In genomic region chr5:149636075-149636920, GRCm38 (mm10) we compare ENCODE assay signal across 8 mouse cellular contexts. TPM values are rescaled to one million over a fixed set of nuclear protein-coding genes. Genes with fewer than 3 reads are reported as not detected.
A peak's percentile ranks its signal among the peaks of the same experiment; 100 is the strongest.
DNase-seq lines count a peak whose midpoint lies in the region; ATAC-seq and TF ChIP-seq lines count a peak whose summit lies in the region.

Gene Hsph1 (minus strand): TSS chr5:149636376.

- WGBS in forebrain, embryonic 13.5 days = under 1% methylated on average over 56 of the region's 60 CpGs
- under 1% methylated on average over 60 of the region's 60 CpGs for WGBS in large intestine, adult 2 months
- under 1% methylated on average over 59 of the region's 60 CpGs for WGBS in liver, postnatal 0 days (ENCODE audit: insufficient replicate concordance)
- WGBS in neural tube, embryonic 14.5 days = under 1% methylated on average over 56 of the region's 60 CpGs

- H3K9me3 ChIP-seq in ES-Bruce4 (replicated peaks; ENCODE audit: control insufficient read depth, insufficient read depth, low read length, poor library complexity, severe bottlenecking) = no peaks in the 10 kb centered on the region
- H3K9me3 ChIP-seq in forebrain, embryonic 13.5 days (replicated peaks) = no peaks in the 10 kb centered on the region
- no peaks in the 10 kb centered on the region for H3K9me3 ChIP-seq in liver, postnatal 0 days (ENCODE audit: low read length)
- no peaks in the 10 kb centered on the region for H3K9me3 ChIP-seq in neural tube, embryonic 14.5 days (ENCODE audit: control insufficient read depth, low read length)

- no peaks in the 10 kb centered on the region for H3K4me1 ChIP-seq in ES-Bruce4 (ENCODE audit: control insufficient read depth, insufficient read depth, low read length)
- H3K4me1 ChIP-seq in forebrain, embryonic 13.5 days = peaks cover 30% of the 10 kb centered on the region
- H3K4me1 ChIP-seq in liver, postnatal 0 days (ENCODE audit: insufficient read depth) = peaks cover 11% of the 10 kb centered on the region
- H3K4me1 ChIP-seq in neural tube, embryonic 14.5 days (ENCODE audit: control insufficient read depth, insufficient read depth, low read length) = peaks cover 19% of the 10 kb centered on the region; the same call in 1 of the 2 replicates

- H3K27me3 ChIP-seq in ES-Bruce4 (ENCODE audit: control insufficient read depth, insufficient read depth, low read length, poor library complexity, severe bottlenecking) = no peaks in the 10 kb centered on the region
- no peaks in the 10 kb centered on the region for H3K27me3 ChIP-seq in forebrain, embryonic 13.5 days
- H3K27me3 ChIP-seq in liver, postnatal 0 days (ENCODE audit: insufficient read depth, low read length) = no peaks in the 10 kb centered on the region
- no peaks in the 10 kb centered on the region for H3K27me3 ChIP-seq in neural tube, embryonic 14.5 days (ENCODE audit: control insufficient read depth, insufficient read depth, low read length)

- no peak for TF ChIP-seq EP300 in ES-Bruce4 (IDR thresholded peaks at IDR 0.05; ENCODE audit: insufficient read depth, low read depth, low read length)
- TF ChIP-seq EP300 in liver, postnatal 0 days (IDR thresholded peaks at IDR 0.05; ENCODE audit: low read depth) = no peak

- peak within 1 kb of the TSS; percentile 87 for H3K9ac ChIP-seq in ES-Bruce4 (ENCODE audit: low read depth, poor library complexity, severe bottlenecking)
- peak within 1 kb of the TSS; percentile 82 for H3K9ac ChIP-seq in forebrain, embryonic 13.5 days
- H3K9ac ChIP-seq in liver, postnatal 0 days (replicated peaks) = peak within 1 kb of the TSS; percentile 60
- H3K9ac ChIP-seq in neural tube, embryonic 14.5 days (replicated peaks; ENCODE audit: low read depth, low read length) = peak within 1 kb of the TSS; percentile 56

- DNase-seq in heart, postnatal 10 days = peak; percentile 98
- DNase-seq in large intestine, adult 2 months (ENCODE audit: low read depth, low spot score) = peak; percentile 93
- peak; percentile 95 for DNase-seq in liver, postnatal 0 days
- DNase-seq in testis, postnatal 10 days (ENCODE audit: low spot score) = peak; percentile 96

- ATAC-seq in cerebellum, adult (ENCODE audit: insufficient number of reproducible peaks, low FRiP score, low TSS enrichment) = peak; percentile 97
- peak; percentile 98 for ATAC-seq in forebrain, embryonic 13.5 days
- peak; percentile 99 for ATAC-seq in liver, postnatal 0 days
- ATAC-seq in neural tube, embryonic 14.5 days (ENCODE audit: low read depth) = peak; percentile 98

- no peak for TF ChIP-seq CTCF in ES-Bruce4 (IDR thresholded peaks at IDR 0.05; ENCODE audit: low read depth, low read length)
- peak; percentile 37 for TF ChIP-seq CTCF in liver, postnatal 0 days (IDR thresholded peaks at IDR 0.05; ENCODE audit: low read depth)

- intact Hi-C loops in heart, postnatal 10 days (cut with DNase I) = loop anchor here (5.0 kb wide), 1 partner anchor 41 kb away; the partner anchor contains the start of gene B3glct

- H3K27ac ChIP-seq in ES-Bruce4 (ENCODE audit: insufficient read depth, low read length) = 0 out of 2 replicates have a peak within 1 kb of the TSS, but pooled peaks have one; percentile 5
- H3K27ac ChIP-seq in forebrain, embryonic 13.5 days = peak within 1 kb of the TSS; percentile 87
- peak within 1 kb of the TSS; percentile 50 for H3K27ac ChIP-seq in liver, postnatal 0 days (ENCODE audit: low read depth)
- peak within 1 kb of the TSS; percentile 77 for H3K27ac ChIP-seq in neural tube, embryonic 14.5 days (ENCODE audit: low read depth, low read length)

- peak within 1 kb of the TSS; percentile 92 for H3K4me2 ChIP-seq in forebrain, embryonic 13.5 days
- peak within 1 kb of the TSS; percentile 99 for H3K4me2 ChIP-seq in liver, postnatal 0 days (ENCODE audit: low read depth, low read length)
- H3K4me2 ChIP-seq in neural tube, embryonic 14.5 days (ENCODE audit: low read depth, low read length) = peak within 1 kb of the TSS; percentile 58

- TF ChIP-seq POLR2A in ES-Bruce4 (IDR thresholded peaks at IDR 0.05; ENCODE audit: insufficient read depth, low read length) = no peak

- peak within 1 kb of the TSS; percentile 91 for H3K4me3 ChIP-seq in ES-Bruce4 (ENCODE audit: low read depth, low read length)
- peak within 1 kb of the TSS; percentile 74 for H3K4me3 ChIP-seq in forebrain, embryonic 13.5 days
- peak within 1 kb of the TSS; percentile 66 for H3K4me3 ChIP-seq in liver, postnatal 0 days (ENCODE audit: low read depth, low read length)
- H3K4me3 ChIP-seq in neural tube, embryonic 14.5 days (ENCODE audit: low read depth, low read length) = peak within 1 kb of the TSS; percentile 54

- peaks cover 33% of the 10 kb centered on the region for H3K36me3 ChIP-seq in ES-Bruce4 (ENCODE audit: control insufficient read depth, insufficient read depth, low read length, poor library complexity, severe bottlenecking)
- H3K36me3 ChIP-seq in forebrain, embryonic 13.5 days (ENCODE audit: poor library complexity, severe bottlenecking) = peaks cover 25% of the 10 kb centered on the region
- H3K36me3 ChIP-seq in liver, postnatal 0 days (replicated peaks; ENCODE audit: insufficient read depth, low read length) = peaks cover 13% of the 10 kb centered on the region
- peaks cover 11% of the 10 kb centered on the region; the same call in 1 of the 2 replicates for H3K36me3 ChIP-seq in neural tube, embryonic 14.5 days (ENCODE audit: control insufficient read depth, insufficient read depth, low read length)

RNA-seq across cellular contexts. Expression of gene Hsph1, which starts in this region (rescaled TPM):
- 154 and 163 TPM in 2 replicates for polyA plus RNA-seq in ES-Bruce4 (2011; ENCODE audit: insufficient read depth, insufficient read length, low read depth, missing spikeins)
- polyA plus RNA-seq in forebrain, embryonic 13.5 days (2015; fragmentation: Nextera tagmentation; extraction: Ambion mirVana) = 108 and 109 TPM in 2 replicates
- 10 to 100 TPM; 14.2 to 20.8 TPM for total RNA-seq in heart, postnatal 10 days (2021)
- 9.5 and 11.0 TPM in 2 replicates for polyA plus RNA-seq in large intestine, adult 2 months (2012; rRNA removed)
- 5.1 and 6.4 TPM in 2 replicates for polyA plus RNA-seq in liver, postnatal 0 days (2015; fragmentation: Nextera tagmentation; extraction: Ambion mirVana)
- 97.1 and 112 TPM in 2 replicates for polyA plus RNA-seq in neural tube, embryonic 14.5 days (2014; fragmentation: Nextera tagmentation; extraction: Ambion mirVana)

Comparison
In these comparisons a context has a peak if more than half of its experiments do, and no peak if none do; other contexts are left out.
1. Peak in every context shown above with its lines: DNase-seq, ATAC-seq, H3K4me3 ChIP-seq and H3K27ac ChIP-seq.
2. H3K27ac ChIP-seq: peak in every context shown above with its lines; median percentile 87 in forebrain, embryonic 13.5 days; 77 in neural tube, embryonic 14.5 days; 50 in liver, postnatal 0 days; 5 in ES-Bruce4.